Comparison of ENCODE assay signal across 22 mouse cellular contexts in the genomic region with DNA sequence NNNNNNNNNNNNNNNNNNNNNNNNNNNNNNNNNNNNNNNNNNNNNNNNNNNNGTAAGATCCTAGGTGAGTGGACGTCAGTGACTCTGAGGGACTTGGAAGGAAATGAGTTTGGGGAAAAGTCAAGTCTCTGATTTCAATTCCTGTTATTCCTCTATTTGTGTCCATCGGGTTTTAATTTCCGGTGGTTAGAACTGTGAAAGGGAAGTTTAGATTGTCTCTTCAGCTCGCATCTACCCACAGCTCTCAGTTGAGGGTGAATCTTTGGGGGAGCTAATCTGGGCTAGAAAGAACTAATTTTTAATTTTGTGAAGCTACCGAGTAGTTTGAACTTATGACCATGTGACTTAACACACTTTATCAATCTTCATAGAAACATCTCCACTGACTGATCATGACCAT. TPM values are rescaled to one million over a fixed set of nuclear protein-coding genes. Genes with fewer than 3 reads are reported as not detected.
"Had no signal": no experiment of that assay in that cellular context is flagged by ENCODE, and none has a peak within 500 bp of the region (broad histone marks: within the 10 kb centered on the region; RNA-seq: fewer than 3 reads in every experiment).

No protein-coding gene starts in this region.

- H3K27ac ChIP-seq: midbrain, embryonic 13.5 days; midbrain, embryonic 15.5 days; neural tube, embryonic 12.5 days; stomach, embryonic 15.5 days; stomach, postnatal 0 days had no signal

- H3K36me3 ChIP-seq: midbrain, embryonic 13.5 days; midbrain, embryonic 15.5 days; neural tube, embryonic 12.5 days; stomach, embryonic 15.5 days had no signal

- H3K4me1 ChIP-seq: midbrain, embryonic 13.5 days; midbrain, embryonic 15.5 days; neural tube, embryonic 12.5 days; stomach, embryonic 15.5 days had no signal

- ATAC-seq: midbrain, embryonic 13.5 days; midbrain, embryonic 15.5 days had no signal

- H3K27me3 ChIP-seq: midbrain, embryonic 13.5 days; midbrain, embryonic 15.5 days; neural tube, embryonic 12.5 days; stomach, embryonic 15.5 days had no signal

- H3K4me3 ChIP-seq: midbrain, embryonic 13.5 days; midbrain, embryonic 15.5 days; neural tube, embryonic 12.5 days; stomach, embryonic 15.5 days had no signal

- DNase-seq: lung, adult 18-20 months; lung, embryonic 14.5 days; lung, postnatal 10 days; lung, postnatal 4 days; right cerebral cortex, postnatal 14 days; thymus, adult 2 months; thymus, postnatal 36 days had no signal

RNA-seq across cellular contexts. Expression of a gene that starts 56.9 kb away (rescaled TPM):
- total RNA-seq: megakaryocyte-erythroid progenitor cell, adult 5-6 weeks; midbrain, postnatal 0 days; monocyte, adult 5-6 weeks; neutrophil, adult 5-6 weeks had no signal
- polyA plus RNA-seq: liver, embryonic 16.5 days; lung, embryonic 14.5 days; lung, embryonic 16.5 days; midbrain, embryonic 11.5 days; midbrain, embryonic 13.5 days; midbrain, embryonic 15.5 days; midbrain, postnatal 0 days; neural tube, embryonic 12.5 days; neural tube, embryonic 14.5 days; spleen, adult 2 months; stomach, embryonic 15.5 days; stomach, postnatal 0 days; testis, adult 2 months; thymus, adult 2 months had no signal
